In the genomic region with DNA sequence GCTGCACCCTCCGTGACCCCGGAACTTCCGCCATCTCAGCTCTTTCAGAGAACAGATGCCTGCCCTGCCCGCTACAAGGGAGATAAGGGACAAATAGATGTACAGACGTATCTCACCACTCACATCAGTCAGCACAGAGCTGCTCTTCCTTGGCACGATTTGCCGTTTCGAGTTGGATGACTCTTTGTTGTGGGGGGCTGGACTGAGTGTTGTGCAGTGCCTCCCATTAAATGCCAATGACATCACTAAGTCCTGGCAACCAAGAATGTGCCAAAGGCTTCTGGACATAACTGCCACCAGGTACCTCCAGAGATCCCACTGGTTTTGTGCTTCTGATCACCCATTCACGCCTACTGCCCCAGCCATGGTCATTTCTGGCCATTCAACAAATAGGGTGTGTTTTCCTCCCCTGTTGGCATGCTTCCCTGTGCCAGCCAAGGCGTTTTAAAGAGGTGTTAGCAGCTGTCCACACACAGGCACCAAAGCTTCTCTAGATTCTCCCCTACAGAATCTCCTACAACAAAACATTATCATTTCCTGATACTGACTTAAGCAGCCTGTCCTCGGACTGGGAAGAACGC, we compare ENCODE assay signal across 7 mouse cellular contexts. TPM values are rescaled to one million over a fixed set of nuclear protein-coding genes. Genes with fewer than 3 reads are reported as not detected.
DNase-seq lines count a peak whose midpoint lies in the region; ATAC-seq and TF ChIP-seq lines count a peak whose summit lies in the region.

No protein-coding gene starts in this region.

- DNase-seq in CD4-positive helper T cell, adult 2 months (ENCODE audit: low read depth, low spot score) = peak; percentile 82
- peak; percentile 29 for DNase-seq in embryo, embryonic 11 days
- no peak for DNase-seq in layer of hippocampus, postnatal 10 days (ENCODE audit: low spot score in 2 of 2)

- WGBS in hindbrain, embryonic 13.5 days = 31% methylated on average over 12 of the region's 12 CpGs

- no peak overlapping the region for H3K27ac ChIP-seq in hindbrain, embryonic 13.5 days
- no peak overlapping the region for H3K27ac ChIP-seq in testis, adult 2 months (ENCODE audit: control insufficient read depth, insufficient read depth, low read depth, low read length)

- no peak for TF ChIP-seq CTCF in E14TG2a.4 (conservative IDR thresholded peaks at IDR 0.05; ENCODE audit: low read length)
- no peak for TF ChIP-seq CTCF in testis, adult 2 months (IDR thresholded peaks at IDR 0.05; ENCODE audit: control insufficient read depth, insufficient read depth, insufficient replicate concordance, low read depth, low read length)

- peak; percentile 63 for ATAC-seq in hindbrain, embryonic 13.5 days (ENCODE audit: low FRiP score)
- ATAC-seq in megakaryocyte, adult 5-6 weeks (ENCODE audit: poor library complexity, severe bottlenecking) = peak; percentile 78

- peaks cover 11% of the 10 kb centered on the region for H3K9me3 ChIP-seq in E14TG2a.4 (ENCODE audit: low read length)
- H3K9me3 ChIP-seq in hindbrain, embryonic 13.5 days = no peaks in the 10 kb centered on the region

- no peak overlapping the region for H3K9ac ChIP-seq in hindbrain, embryonic 13.5 days

- peak overlapping the region; percentile 39 for H3K4me2 ChIP-seq in hindbrain, embryonic 13.5 days

- peaks cover 6% of the 10 kb centered on the region; the same call in 1 of the 2 replicates for H3K36me3 ChIP-seq in E14TG2a.4 (ENCODE audit: insufficient read depth, low read length)
- H3K36me3 ChIP-seq in hindbrain, embryonic 13.5 days = no peaks in the 10 kb centered on the region
- H3K36me3 ChIP-seq in testis, adult 2 months (ENCODE audit: control insufficient read depth, insufficient read depth, low read length) = no peaks in the 10 kb centered on the region

- no peak for TF ChIP-seq POLR2A in testis, adult 2 months (IDR thresholded peaks at IDR 0.05; ENCODE audit: control insufficient read depth, low read depth, low read length)

- peak overlapping the region; percentile 59 for H3K4me3 ChIP-seq in E14TG2a.4 (replicated peaks; ENCODE audit: low read length)
- peak overlapping the region; percentile 17; the same call in 1 of the 2 replicates for H3K4me3 ChIP-seq in hindbrain, embryonic 13.5 days
- H3K4me3 ChIP-seq in testis, adult 2 months (ENCODE audit: control insufficient read depth, low read depth, low read length) = 0 out of 2 replicates have a peak overlapping the region, but pooled peaks have one; percentile 13

- peaks cover 49% of the 10 kb centered on the region for H3K4me1 ChIP-seq in E14TG2a.4 (replicated peaks; ENCODE audit: low read depth, low read length)
- peaks cover 20% of the 10 kb centered on the region for H3K4me1 ChIP-seq in hindbrain, embryonic 13.5 days (replicated peaks)
- peaks cover 3% of the 10 kb centered on the region for H3K4me1 ChIP-seq in testis, adult 2 months (ENCODE audit: control insufficient read depth, insufficient read depth, low read length)

- no peaks in the 10 kb centered on the region for H3K27me3 ChIP-seq in E14TG2a.4 (ENCODE audit: insufficient read depth, low read length)
- 0 out of 2 replicates have a peak, but pooled peaks cover 3% of the 10 kb centered on the region for H3K27me3 ChIP-seq in hindbrain, embryonic 13.5 days
- no peaks in the 10 kb centered on the region for H3K27me3 ChIP-seq in testis, adult 2 months (ENCODE audit: control insufficient read depth, insufficient read depth, low read length)

RNA-seq across cellular contexts. Expression of a gene that starts 11.7 kb away (rescaled TPM):
- polyA plus RNA-seq in hindbrain, embryonic 13.5 days (2015; fragmentation: Nextera tagmentation; extraction: Ambion mirVana) = 0.53 and 0.60 TPM in 2 replicates
- total RNA-seq in megakaryocyte, adult 5-6 weeks (2015) = 94.0 and 94.4 TPM in 2 replicates
- total RNA-seq in megakaryocyte, adult 5-6 weeks (2017) = 44.4 and 60.0 TPM in 2 replicates
- 0.02 and 0.05 TPM in 2 replicates for polyA plus RNA-seq in testis, adult 2 months (2012; rRNA removed)
- 1 to 10 TPM in 1 of 2 experiments, under 1 TPM in 1; 0.96 to 1.2 TPM for total RNA-seq in layer of hippocampus, postnatal 10 days (2021)

Comparison
In these comparisons a context has a peak if more than half of its experiments do, and no peak if none do; other contexts are left out.
1. DNase-seq: peak in CD4-positive helper T cell, adult 2 months (single experiment) and embryo, embryonic 11 days (single experiment); none in layer of hippocampus, postnatal 10 days (0 of 2).
2. RNA of a gene that starts 11.7 kb away (total RNA-seq): 44.4 to 94.4 TPM in megakaryocyte, adult 5-6 weeks; 0.96 to 1.2 TPM in layer of hippocampus, postnatal 10 days; every median in the first group is over 10 times any median in the second.
3. Peak in every context shown above with its lines, with median percentiles within 50 percentile points of each other: H3K4me3 ChIP-seq.